Mouse (Mus musculus) limb, embryonic 13.5 days (tissue): ENCODE measurements around the gene Xylt2. TPM values are rescaled to one million over a fixed set of nuclear protein-coding genes. Genes with fewer than 3 reads are reported as not detected.
"Not testable (repeated sequence)": the region's sequence is repeated elsewhere in the genome, so short reads cannot be mapped to it uniquely, and the experiment has no call there.

Experiments
- ATAC-seq: fragments of 200-750 bp; cut with Nextera tagmentation; 2 replicates; pipeline ENCODE4 v1.8.0; 2017; ENCODE audit warnings: low read depth, moderate number of reproducible peaks, moderate TSS enrichment; ENCODE audit not compliant: low FRiP score
- H3K27ac ChIP-seq: fragments of 300-500 bp; sonication (generic); 2 replicates; pipeline ENCODE4 v1.5.1; 2015; ENCODE audit warnings: inconsistent platforms, mild to moderate bottlenecking, moderate library complexity
- H3K27me3 ChIP-seq: fragments of 300-500 bp; sonication (generic); 2 replicates; pipeline ENCODE4 v1.6.1; 2015; ENCODE audit warnings: mild to moderate bottlenecking, inconsistent platforms
- H3K36me3 ChIP-seq: fragments of 300-500 bp; sonication (generic); 2 replicates; pipeline ENCODE4 v1.6.1; 2015; ENCODE audit warnings: inconsistent platforms, mild to moderate bottlenecking, moderate library complexity
- H3K4me1 ChIP-seq: fragments of 300-500 bp; sonication (generic); 2 replicates; pipeline ENCODE4 v1.6.1; 2015; ENCODE audit warnings: inconsistent platforms
- H3K4me2 ChIP-seq: fragments of 300-500 bp; sonication (generic); replicated peaks from 2 replicates; pipeline ENCODE4 v1.6.1; 2015; ENCODE audit warnings: inconsistent platforms, mild to moderate bottlenecking, moderate library complexity
- H3K4me3 ChIP-seq: fragments of 300-500 bp; sonication (generic); 2 replicates; pipeline ENCODE4 v1.5.1; 2015; ENCODE audit warnings: moderate library complexity, mild to moderate bottlenecking, inconsistent platforms
- H3K9ac ChIP-seq: fragments of 300-500 bp; sonication (generic); 2 replicates; pipeline ENCODE4 v1.6.1; 2015; ENCODE audit warnings: mild to moderate bottlenecking, inconsistent platforms
- H3K9me3 ChIP-seq: fragments of 300-500 bp; sonication (generic); 2 replicates; pipeline ENCODE4 v1.6.1; 2016; ENCODE audit warnings: inconsistent platforms
- WGBS: fragments of 180-500 bp; shearing (Covaris S2); methylation state at CpG from one replicate; pipeline ENCODE4 v1.1.7; 2015; 5-methylcytosine and 5-hydroxymethylcytosine counted together
- polyA plus RNA-seq: library from polyadenylated mRNA; unstranded; fragments of >200 nt; fragmentation: Nextera tagmentation; extraction: Ambion mirVana; gene quantifications from 2 replicates; pipeline ENCODE4 v1.2.1, GENCODE M21; 2015

Xylt2 gene
- polyA plus RNA-seq, 1 experiment from 2014 or later: 23.5 TPM

- H3K27me3 ChIP-seq: no peaks in the 10 kb centered on the region
- H3K27ac ChIP-seq: no peak overlapping the region
- WGBS: 84% methylated on average over 5 of the region's 5 CpGs
- H3K4me2 ChIP-seq: peak overlapping the region; percentile 83; the same call in 1 of the 2 replicates
- H3K36me3 ChIP-seq: peaks cover 20% of the 10 kb centered on the region
- no peaks in the 10 kb centered on the region for H3K9me3 ChIP-seq
- no peak for ATAC-seq
- no peak overlapping the region for H3K4me3 ChIP-seq
- H3K4me1 ChIP-seq: peaks cover 36% of the 10 kb centered on the region
- peak overlapping the region; percentile 13; the same call in 1 of the 2 replicates for H3K9ac ChIP-seq
These were observed 2.3 kb downstream of the Xylt2 start for GRCm38 (mm10) chr11:94674984-94675383.

- 96% methylated on average over 6 of the region's 6 CpGs for WGBS
- ATAC-seq: no peak
- Histone ChIP-seq H3K4me1 (no peaks in the 10 kb centered on the region), H3K4me3 (no peak overlapping the region), H3K9me3 (no peaks in the 10 kb centered on the region), H3K36me3 (peaks cover 97% of the 10 kb centered on the region), H3K27ac (no peak overlapping the region), H3K4me2 (no peak overlapping the region), H3K9ac (no peak overlapping the region), H3K27me3 (no peaks in the 10 kb centered on the region)
These were observed 12.0 kb downstream of the Xylt2 start for GRCm38 (mm10) chr11:94665281-94665680.

GRCm38 (mm10) chr11:94661344-94661743 lies 16.0 kb downstream of the Xylt2 start:
- H3K4me3 ChIP-seq: no peak overlapping the region
- H3K27me3 ChIP-seq: no peaks in the 10 kb centered on the region
- H3K9ac ChIP-seq: no peak overlapping the region
- WGBS: 43% methylated on average over 1 of the region's 1 CpGs
- H3K4me2 ChIP-seq: no peak overlapping the region
- H3K27ac ChIP-seq: no peak overlapping the region
- H3K9me3 ChIP-seq: no peaks in the 10 kb centered on the region
- no peak for ATAC-seq
- peaks cover 96% of the 10 kb centered on the region for H3K36me3 ChIP-seq
- no peaks in the 10 kb centered on the region for H3K4me1 ChIP-seq

GRCm38 (mm10) chr11:94653663-94654436 lies 23.5 kb downstream of the Xylt2 start, which contains the start of the genes Mrpl27 and Eme1:
TSS of gene Mrpl27 (plus strand) at chr11:94653767.
TSS of gene Eme1 (minus strand) at chr11:94653964.
- Histone ChIP-seq H3K4me1 (peaks cover 16% of the 10 kb centered on the region), H3K9me3 (no peaks in the 10 kb centered on the region), H3K4me3 (peak within 1 kb of the TSS; percentile 69), H3K27ac (peak within 1 kb of the TSS; percentile 90), H3K36me3 (peaks cover 43% of the 10 kb centered on the region), H3K4me2 (peak within 1 kb of the TSS; percentile 75), H3K27me3 (no peaks in the 10 kb centered on the region), H3K9ac (peak within 1 kb of the TSS; percentile 70)
- WGBS: 1% methylated on average over 32 of the region's 32 CpGs
- peak; percentile 89 for ATAC-seq

GRCm38 (mm10) chr11:94652973-94653372 lies 24.3 kb downstream of the Xylt2 start:
- 49% methylated on average over 8 of the region's 8 CpGs for WGBS
- no peak overlapping the region; the same call in 1 of the 2 replicates for H3K9ac ChIP-seq
- no peaks in the 10 kb centered on the region for H3K9me3 ChIP-seq
- peaks cover 37% of the 10 kb centered on the region for H3K36me3 ChIP-seq
- peak overlapping the region; percentile 75 for H3K4me2 ChIP-seq
- no peak overlapping the region for H3K27ac ChIP-seq
- peaks cover 16% of the 10 kb centered on the region for H3K4me1 ChIP-seq
- ATAC-seq: no peak
- peak overlapping the region; percentile 69 for H3K4me3 ChIP-seq
- H3K27me3 ChIP-seq: no peaks in the 10 kb centered on the region

- not testable (repeated sequence) for H3K4me2 ChIP-seq, ATAC-seq, H3K9ac ChIP-seq, H3K4me3 ChIP-seq, H3K27me3 ChIP-seq, H3K9me3 ChIP-seq, H3K27ac ChIP-seq
- 94% methylated on average over 5 of the region's 7 CpGs for WGBS
- H3K36me3 ChIP-seq: peaks cover 38% of the 10 kb centered on the region
- H3K4me1 ChIP-seq: peaks cover 16% of the 10 kb centered on the region
These were observed 26.1 kb downstream of the Xylt2 start for GRCm38 (mm10) chr11:94651241-94651640.

- ATAC-seq: no peak
- Histone ChIP-seq H3K9me3 (no peaks in the 10 kb centered on the region), H3K36me3 (peaks cover 85% of the 10 kb centered on the region), H3K4me3 (no peak overlapping the region), H3K9ac (no peak overlapping the region), H3K4me1 (no peaks in the 10 kb centered on the region), H3K4me2 (no peak overlapping the region), H3K27me3 (no peaks in the 10 kb centered on the region), H3K27ac (no peak overlapping the region)
- WGBS: 96% methylated on average over 4 of the region's 4 CpGs
These were observed 30.9 kb downstream of the Xylt2 start for GRCm38 (mm10) chr11:94646457-94646856.

- peaks cover 88% of the 10 kb centered on the region for H3K36me3 ChIP-seq
- no peaks in the 10 kb centered on the region for H3K27me3 ChIP-seq
- no peak overlapping the region for H3K4me3 ChIP-seq
- no peak overlapping the region for H3K4me2 ChIP-seq
- no peak overlapping the region for H3K9ac ChIP-seq
- ATAC-seq: no peak
- 87% methylated on average over 8 of the region's 8 CpGs for WGBS
- H3K4me1 ChIP-seq: no peaks in the 10 kb centered on the region
- H3K9me3 ChIP-seq: no peaks in the 10 kb centered on the region
- H3K27ac ChIP-seq: no peak overlapping the region
These were observed 32.7 kb downstream of the Xylt2 start for GRCm38 (mm10) chr11:94644461-94645219.

GRCm38 (mm10) chr11:94634431-94634830 lies 42.9 kb downstream of the Xylt2 start:
- H3K9me3 ChIP-seq: no peaks in the 10 kb centered on the region
- no peak overlapping the region for H3K27ac ChIP-seq
- no peak overlapping the region for H3K4me3 ChIP-seq
- H3K27me3 ChIP-seq: no peaks in the 10 kb centered on the region
- H3K36me3 ChIP-seq: peaks cover 83% of the 10 kb centered on the region
- H3K4me2 ChIP-seq: no peak overlapping the region
- H3K4me1 ChIP-seq: peaks cover 13% of the 10 kb centered on the region
- ATAC-seq: no peak
- no peak overlapping the region for H3K9ac ChIP-seq
- WGBS: 94% methylated on average over 5 of the region's 5 CpGs

- H3K27me3 ChIP-seq: no peaks in the 10 kb centered on the region
- H3K36me3 ChIP-seq: peaks cover 69% of the 10 kb centered on the region
- no peaks in the 10 kb centered on the region for H3K9me3 ChIP-seq
- H3K4me3 ChIP-seq: no peak overlapping the region
- H3K27ac ChIP-seq: no peak overlapping the region
- H3K4me1 ChIP-seq: peaks cover 13% of the 10 kb centered on the region
- ATAC-seq: no peak
- WGBS: 84% methylated on average over 8 of the region's 8 CpGs
- H3K9ac ChIP-seq: no peak overlapping the region
- H3K4me2 ChIP-seq: no peak overlapping the region
These were observed 44.3 kb downstream of the Xylt2 start for GRCm38 (mm10) chr11:94632988-94633387.

GRCm38 (mm10) chr11:94631969-94632368 lies 45.3 kb downstream of the Xylt2 start:
- H3K27ac ChIP-seq: no peak overlapping the region
- H3K4me1 ChIP-seq: peaks cover 13% of the 10 kb centered on the region
- H3K36me3 ChIP-seq: peaks cover 58% of the 10 kb centered on the region
- no peak overlapping the region for H3K4me3 ChIP-seq
- WGBS: 93% methylated on average over 5 of the region's 5 CpGs
- no peak for ATAC-seq
- H3K4me2 ChIP-seq: no peak overlapping the region; the same call in 1 of the 2 replicates
- no peak overlapping the region for H3K9ac ChIP-seq
- no peaks in the 10 kb centered on the region for H3K9me3 ChIP-seq
- no peaks in the 10 kb centered on the region for H3K27me3 ChIP-seq
